Mouse (Mus musculus) midbrain, embryonic 13.5 days (tissue): ENCODE measurements at regions not wholly inside any gene's neighbourhood (a gene's known extent, or its start where the extent isn't known, plus 50 kb on each side); places are given as distances from the start of the nearest gene placed in this dataset.

Source experiments
- ATAC-seq: fragments of 200-750 bp; cut with Nextera tagmentation; 2 replicates; pipeline ENCODE4 v1.8.0; 2017; ENCODE audit warnings: mild to moderate bottlenecking, moderate TSS enrichment, moderate library complexity
- H3K27ac ChIP-seq: fragments of 300-500 bp; sonication (generic); 2 replicates; pipeline ENCODE4 v1.5.1; 2015; ENCODE audit warnings: inconsistent platforms, mild to moderate bottlenecking, moderate library complexity
- H3K27me3 ChIP-seq: fragments of 300-500 bp; sonication (generic); 2 replicates; pipeline ENCODE4 v1.6.1; 2015; ENCODE audit warnings: mild to moderate bottlenecking, inconsistent platforms
- H3K36me3 ChIP-seq: fragments of 300-500 bp; sonication (generic); 2 replicates; pipeline ENCODE4 v1.6.1; 2015; ENCODE audit warnings: mild to moderate bottlenecking, inconsistent platforms
- H3K4me1 ChIP-seq: fragments of 300-500 bp; sonication (generic); replicated peaks from 2 replicates; pipeline ENCODE4 v1.6.1; 2015; ENCODE audit warnings: inconsistent platforms
- H3K4me2 ChIP-seq: fragments of 300-500 bp; sonication (generic); replicated peaks from 2 replicates; pipeline ENCODE4 v1.6.1; 2015; ENCODE audit warnings: moderate library complexity, mild to moderate bottlenecking, inconsistent platforms
- H3K4me3 ChIP-seq: fragments of 300-500 bp; sonication (generic); replicated peaks from 2 replicates; pipeline ENCODE4 v1.5.1; 2015; ENCODE audit warnings: mild to moderate bottlenecking, inconsistent platforms
- H3K9ac ChIP-seq: fragments of 300-500 bp; sonication (generic); replicated peaks from 2 replicates; pipeline ENCODE4 v1.6.1; 2015; ENCODE audit warnings: mild to moderate bottlenecking, inconsistent platforms
- H3K9me3 ChIP-seq: fragments of 300-500 bp; sonication (generic); 2 replicates; pipeline ENCODE4 v1.6.1; 2016; ENCODE audit warnings: mild to moderate bottlenecking, inconsistent platforms
- WGBS: fragments of 180-500 bp; shearing (Covaris S2); methylation state at CpG from one replicate; pipeline ENCODE4 v1.1.7; 2015; 5-methylcytosine and 5-hydroxymethylcytosine counted together

DNA sequence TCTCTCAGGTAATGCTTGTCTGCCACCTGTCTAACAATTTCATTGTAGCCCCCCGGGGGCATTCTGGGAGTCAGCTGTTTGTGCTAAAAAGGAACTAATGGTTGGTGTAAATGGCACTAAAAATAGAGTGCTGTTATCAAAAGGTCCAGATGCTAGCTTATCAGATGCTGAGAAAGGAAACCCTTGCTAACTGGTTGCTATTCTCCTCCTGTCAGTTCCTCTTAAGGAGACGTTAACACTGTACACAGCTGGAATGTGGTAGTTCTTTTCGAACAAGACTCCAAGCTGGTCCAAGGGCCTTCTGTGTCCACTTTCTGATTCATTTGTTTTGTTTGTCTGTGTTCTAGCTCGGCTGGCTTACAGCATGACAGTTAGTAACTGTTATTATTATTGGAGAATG, 592.0 kb downstream of the Ofcc1 start:
- Histone ChIP-seq H3K27ac (no peak overlapping the region), H3K4me3 (no peak overlapping the region), H3K9me3 (no peaks in the 10 kb centered on the region), H3K4me2 (no peak overlapping the region), H3K9ac (no peak overlapping the region), H3K4me1 (no peaks in the 10 kb centered on the region), H3K36me3 (no peaks in the 10 kb centered on the region), H3K27me3 (no peaks in the 10 kb centered on the region)
- WGBS: 75% methylated on average over 4 of the region's 4 CpGs
- ATAC-seq: no peak

DNA sequence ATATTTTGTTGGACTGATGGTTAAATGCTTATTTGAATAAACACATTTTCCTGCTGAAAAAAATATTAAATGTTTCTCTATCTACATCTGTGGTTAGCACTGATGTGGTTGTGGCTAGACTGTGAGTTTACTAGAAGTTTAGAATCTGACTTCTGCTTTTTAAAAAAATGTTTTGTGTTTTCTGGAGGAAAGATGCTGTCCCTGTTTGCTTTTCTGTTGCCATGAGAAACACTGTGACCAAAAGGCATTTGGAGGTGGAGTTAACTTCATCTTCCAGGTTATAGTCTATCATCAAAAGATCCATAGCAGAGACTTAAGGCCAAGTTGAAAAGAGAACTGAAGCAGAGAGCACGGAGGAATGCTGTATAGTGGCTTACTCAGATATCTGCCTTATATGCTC, 594.4 kb downstream of the Ofcc1 start:
- no peak overlapping the region for H3K4me3 ChIP-seq
- H3K9me3 ChIP-seq: no peaks in the 10 kb centered on the region
- no peaks in the 10 kb centered on the region for H3K4me1 ChIP-seq
- H3K4me2 ChIP-seq: no peak overlapping the region
- no peaks in the 10 kb centered on the region for H3K36me3 ChIP-seq
- H3K27me3 ChIP-seq: no peaks in the 10 kb centered on the region
- WGBS: 82% methylated on average over 1 of the region's 1 CpGs
- no peak overlapping the region for H3K9ac ChIP-seq
- no peak overlapping the region for H3K27ac ChIP-seq
- no peak for ATAC-seq
